ENCODE assay signal across 13 mouse cellular contexts in the genomic region with DNA sequence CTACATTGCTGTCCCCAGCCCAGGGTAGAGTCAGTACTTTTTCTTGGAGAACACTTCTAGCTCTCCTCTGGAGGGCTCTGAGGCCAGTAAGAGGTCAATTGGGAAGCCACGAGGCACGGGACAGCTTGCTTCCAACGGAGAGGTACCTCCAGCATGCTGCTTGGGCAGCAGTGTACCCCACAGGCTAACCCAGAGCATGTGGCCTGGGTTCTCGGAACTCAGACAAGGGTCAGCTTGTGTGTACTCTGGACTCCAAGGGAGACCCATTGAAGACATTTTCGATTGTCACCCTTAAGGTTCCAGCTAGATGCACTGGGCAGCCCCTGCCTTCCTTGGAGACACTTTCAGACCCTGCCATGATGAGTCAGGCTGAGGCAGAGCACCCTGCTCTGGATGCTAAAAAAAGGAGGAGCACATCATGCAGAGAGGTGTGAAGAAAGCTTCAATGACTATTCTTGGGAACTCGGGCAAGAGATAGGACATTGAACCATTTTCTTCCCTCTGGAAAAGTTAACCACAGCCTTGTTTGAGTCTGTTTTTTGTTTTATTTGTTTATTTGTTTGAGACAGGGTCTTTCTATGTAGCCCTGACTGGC. TPM values are rescaled to one million over a fixed set of nuclear protein-coding genes. Genes with fewer than 3 reads are reported as not detected.
DNase-seq lines count a peak whose midpoint lies in the region; TF ChIP-seq lines count a peak whose summit lies in the region.
"Had no signal": no experiment of that assay in that cellular context is flagged by ENCODE, and none has a peak within 500 bp of the region (broad histone marks: within the 10 kb centered on the region; RNA-seq: fewer than 3 reads in every experiment).

No protein-coding gene starts in this region.

- H3K27ac ChIP-seq in heart, embryonic 10.5 days, result no peak overlapping the region
- H3K27ac ChIP-seq in cortical plate, adult 2 months (ENCODE audit: insufficient read depth, low read length), result peak overlapping the region; percentile 24
- H3K27ac ChIP-seq in small intestine, adult 2 months (ENCODE audit: insufficient read depth, low read depth, low read length), result peak overlapping the region; percentile 23; the same call in 1 of the 2 replicates
- H3K27ac ChIP-seq: embryonic facial prominence, embryonic 10.5 days; forebrain, embryonic 13.5 days; stomach, embryonic 15.5 days had no signal

- TF ChIP-seq POLR2A in cortical plate, adult 2 months (IDR thresholded peaks at IDR 0.05; ENCODE audit: extremely low read depth, insufficient read depth, low read length), result no peak
- TF ChIP-seq POLR2A in small intestine, adult 2 months (IDR thresholded peaks at IDR 0.05; ENCODE audit: low read depth, low read length), result no peak

- H3K27me3 ChIP-seq in heart, embryonic 10.5 days (ENCODE audit: insufficient read depth, poor library complexity, severe bottlenecking), result peaks cover 42% of the 10 kb centered on the region
- peaks cover 12% of the 10 kb centered on the region for H3K27me3 ChIP-seq in small intestine, adult 2 months (ENCODE audit: control insufficient read depth, insufficient read depth, low read length)

- DNase-seq in heart, adult 9 months (ENCODE audit: low spot score in 2 of 2), result peak; percentile 38 to 44
- no peak for DNase-seq in heart, embryonic 10.5 days (ENCODE audit: low spot score)
- DNase-seq in lung, postnatal 36 days, result peak; percentile 31
- no peak for DNase-seq in lung, postnatal 25 days (ENCODE audit: low spot score)
- no peak for DNase-seq in urinary bladder, postnatal 25 days (ENCODE audit: low spot score)
- no peak for DNase-seq in thymus, postnatal 0 days (ENCODE audit: low spot score)
- DNase-seq: cerebellum, adult 11-12 months had no signal

- H3K36me3 ChIP-seq in heart, embryonic 10.5 days, result no peaks in the 10 kb centered on the region; the same call in 1 of the 2 replicates
- no peaks in the 10 kb centered on the region for H3K36me3 ChIP-seq in small intestine, adult 2 months (ENCODE audit: control insufficient read depth, insufficient read depth, low read length)
- H3K36me3 ChIP-seq: embryonic facial prominence, embryonic 10.5 days; stomach, embryonic 15.5 days had no signal

- peaks cover 33% of the 10 kb centered on the region for H3K4me1 ChIP-seq in heart, embryonic 10.5 days
- no peaks in the 10 kb centered on the region; the same call in none of the 2 replicates for H3K4me1 ChIP-seq in cortical plate, adult 2 months (ENCODE audit: control insufficient read depth, insufficient read depth, low read length)
- H3K4me1 ChIP-seq in small intestine, adult 2 months (ENCODE audit: control insufficient read depth, insufficient read depth, insufficient read length, low read length), result peaks cover 8% of the 10 kb centered on the region

- no peaks in the 10 kb centered on the region; the same call in 1 of the 2 replicates for H3K9me3 ChIP-seq in heart, embryonic 10.5 days
- H3K9me3 ChIP-seq: embryonic facial prominence, embryonic 10.5 days; forebrain, embryonic 13.5 days; stomach, embryonic 15.5 days had no signal

- TF ChIP-seq CTCF in cortical plate, adult 2 months (IDR thresholded peaks at IDR 0.05; ENCODE audit: extremely low read depth, insufficient read depth, low read length), result no peak
- TF ChIP-seq CTCF in small intestine, adult 2 months (IDR thresholded peaks at IDR 0.05; ENCODE audit: extremely low read depth, insufficient read length, insufficient replicate concordance, low read depth, low read length), result no peak

- WGBS in heart, embryonic 10.5 days, result 57% methylated on average over 6 of the region's 6 CpGs
- WGBS in small intestine, adult 2 months, result 64% methylated on average over 6 of the region's 6 CpGs

- H3K4me3 ChIP-seq in heart, embryonic 10.5 days, result no peak overlapping the region
- H3K4me3 ChIP-seq in cortical plate, adult 2 months (ENCODE audit: insufficient read depth, low read length), result no peak overlapping the region
- H3K4me3 ChIP-seq in small intestine, adult 2 months (ENCODE audit: low read depth, low read length), result no peak overlapping the region
- H3K4me3 ChIP-seq: embryonic facial prominence, embryonic 10.5 days; forebrain, embryonic 13.5 days; megakaryocyte, embryonic 14.5 days; stomach, embryonic 15.5 days had no signal

RNA-seq across cellular contexts. Expression of gene Klf2, which starts 4.4 kb away (rescaled TPM):
- 12.8 and 14.1 TPM in 2 replicates for polyA plus RNA-seq in heart, embryonic 10.5 days (2016; fragmentation: Nextera tagmentation; extraction: Ambion mirVana)
- 11.7 and 14.7 TPM in 2 replicates for polyA plus RNA-seq in cortical plate, adult 2 months (2012; rRNA removed)
- polyA plus RNA-seq in small intestine, adult 2 months (2012; rRNA removed), result 21.4 and 24.7 TPM in 2 replicates
- polyA plus RNA-seq in thymus, postnatal 0 days (2015; fragmentation: Nextera tagmentation; extraction: Ambion mirVana), result 16.8 and 21.4 TPM in 2 replicates

RNA-seq across cellular contexts. Expression of gene Gm10282, which starts 18.2 kb away (rescaled TPM):
- 19.8 and 23.4 TPM in 2 replicates for polyA plus RNA-seq in heart, embryonic 10.5 days (2016; fragmentation: Nextera tagmentation; extraction: Ambion mirVana)
- polyA plus RNA-seq in cortical plate, adult 2 months (2012; rRNA removed), result 5.3 and 5.4 TPM in 2 replicates
- polyA plus RNA-seq in small intestine, adult 2 months (2012; rRNA removed), result 0.41 TPM in 1 of 2 replicates, not detected in the other
- polyA plus RNA-seq in thymus, postnatal 0 days (2015; fragmentation: Nextera tagmentation; extraction: Ambion mirVana), result 32.8 and 33.9 TPM in 2 replicates

Comparison
In these comparisons a context has a peak if more than half of its experiments do, and no peak if none do; other contexts are left out.
1. DNase-seq: peak in heart, adult 9 months (2 of 2) and lung, postnatal 36 days (single experiment); none in heart, embryonic 10.5 days (single experiment), lung, postnatal 25 days (single experiment), urinary bladder, postnatal 25 days (single experiment) and thymus, postnatal 0 days (single experiment).